Mouse (Mus musculus) myocyte (in vitro differentiated cells): Measurements from ENCODE around the gene Paqr4. TPM values are rescaled to one million over a fixed set of nuclear protein-coding genes. Genes with fewer than 3 reads are reported as not detected.

Experiments
- H3K27me3 ChIP-seq: one replicate; pipeline ENCODE4 v1.6.1; 2011; ENCODE audit not compliant: control insufficient read depth, insufficient read depth, insufficient read length
- H3K36me3 ChIP-seq: one replicate; pipeline ENCODE4 v1.6.1; 2011; ENCODE audit not compliant: control insufficient read depth, insufficient read depth
- H3K4me2 ChIP-seq: one replicate; pipeline ENCODE4 v1.6.1; 2011; ENCODE audit warnings: low read depth, control low read depth
- H3K4me3 ChIP-seq: one replicate; pipeline ENCODE4 v1.5.1; 2011; ENCODE audit warnings: mild to moderate bottlenecking, control low read depth, moderate library complexity
- H3K79me2 ChIP-seq: one replicate; pipeline ENCODE4 v1.6.1; 2011; ENCODE audit not compliant: control insufficient read depth, insufficient read depth
- H3ac ChIP-seq: one replicate; pipeline ENCODE4 v1.6.1; 2011; ENCODE audit not compliant: control insufficient read depth, insufficient read length
- CEBPB ChIP-seq: IDR thresholded peaks from 2 replicates; pipeline ENCODE4 v1.6.1; 2011; ENCODE audit warnings: mild to moderate bottlenecking, moderate library complexity; ENCODE audit not compliant: poor library complexity, insufficient read depth, severe bottlenecking
- E2F4 ChIP-seq: IDR thresholded peaks from one replicate; pipeline ENCODE4 v1.6.1; 2011; ENCODE audit warnings: mild to moderate bottlenecking, control low read depth, moderate library complexity; ENCODE audit not compliant: insufficient read depth
- MAX ChIP-seq: IDR thresholded peaks from one replicate; pipeline ENCODE4 v1.6.1; 2011; ENCODE audit warnings: low read depth, mild to moderate bottlenecking, control low read depth
- MYOD1 ChIP-seq, 3 experiments: IDR thresholded peaks; one replicate each; pipeline ENCODE4 v1.6.1; 2011; ENCODE audit warnings: control low read depth in 2 of 3, low read depth in 2 of 3, mild to moderate bottlenecking in 2 of 3, moderate library complexity in 1 of 3; ENCODE audit not compliant: insufficient read length in 2 of 3, control insufficient read depth in 1 of 3
- MYOG ChIP-seq, 3 experiments: IDR thresholded peaks; one replicate each; pipeline ENCODE4 v1.6.1; 2011; ENCODE audit warnings: control low read depth in 2 of 3, low read depth in 2 of 3, mild to moderate bottlenecking in 2 of 3; ENCODE audit not compliant: insufficient read length in 2 of 3, control insufficient read depth in 1 of 3, insufficient read depth in 1 of 3
- POLR2A ChIP-seq: IDR thresholded peaks from one replicate; pipeline ENCODE4 v1.6.1; 2011; ENCODE audit warnings: low read depth, mild to moderate bottlenecking, control low read depth, moderate library complexity; ENCODE audit not compliant: insufficient read length
- POLR2AphosphoS2 ChIP-seq: IDR thresholded peaks from one replicate; pipeline ENCODE4 v1.6.1; 2011; ENCODE audit warnings: low read depth, control low read depth; ENCODE audit not compliant: insufficient read length
- REST ChIP-seq: IDR thresholded peaks from one replicate; pipeline ENCODE4 v1.6.1; 2011; ENCODE audit warnings: mild to moderate bottlenecking, control low read depth, moderate library complexity; ENCODE audit not compliant: insufficient read depth, insufficient read length
- SRF ChIP-seq: IDR thresholded peaks from one replicate; pipeline ENCODE4 v1.6.1; 2011; ENCODE audit warnings: low read depth; ENCODE audit not compliant: control insufficient read depth, insufficient read length
- TCF12 ChIP-seq: IDR thresholded peaks from one replicate; pipeline ENCODE4 v1.6.1; 2011; ENCODE audit warnings: mild to moderate bottlenecking, control low read depth; ENCODE audit not compliant: poor library complexity, insufficient read depth, severe bottlenecking
- TCF3 ChIP-seq: IDR thresholded peaks from one replicate; pipeline ENCODE4 v1.6.1; 2011; ENCODE audit warnings: low read depth, control low read depth; ENCODE audit not compliant: insufficient read length
- USF1 ChIP-seq: IDR thresholded peaks from one replicate; pipeline ENCODE4 v1.6.1; 2011; ENCODE audit warnings: low read depth, mild to moderate bottlenecking, control low read depth, moderate library complexity
- polyA plus RNA-seq: library from polyadenylated mRNA; unstranded; fragments of >200 nt; fragmentation: generic; extraction: Trizol; gene quantifications from one replicate; pipeline ENCODE4 v1.2.1, GENCODE M21; 2012; ENCODE audit warnings: missing spikeins

Paqr4 gene
- polyA plus RNA-seq, 1 experiment: 15.4 TPM

DNA sequence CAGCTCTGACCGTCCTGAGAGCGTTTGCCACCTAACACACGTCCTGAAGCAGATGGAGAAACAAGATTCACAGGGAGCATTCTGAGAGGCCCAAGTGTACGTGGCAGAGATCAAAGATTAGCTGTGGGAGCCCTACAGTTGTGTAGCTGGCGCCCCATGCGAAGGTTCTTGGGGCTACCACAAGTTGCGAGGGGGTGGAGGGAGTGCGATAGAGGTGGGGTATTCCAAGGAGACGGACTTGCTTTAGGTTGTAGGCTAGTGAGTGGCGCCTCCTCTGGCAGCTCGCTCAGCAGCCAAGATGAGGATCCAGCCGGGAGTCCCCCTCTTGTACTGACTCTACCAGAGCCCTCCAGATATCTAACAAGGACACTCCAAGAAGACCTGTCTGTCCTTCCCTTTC, 5.6 kb upstream of the Paqr4 start:
- Histone ChIP-seq H3K4me2 (no peak overlapping the region), H3K4me3 (no peak overlapping the region)
- TF ChIP-seq POLR2AphosphoS2: no peak
- no peak for TF ChIP-seq MAX
- no peak for TF ChIP-seq MYOG (IDR thresholded peaks at IDR 0.05; ENCODE audit: control insufficient read depth in 1 of 3, insufficient read depth in 1 of 3, insufficient read length in 2 of 3, low read depth in 2 of 3)
- TF ChIP-seq USF1: no peak
- no peak for TF ChIP-seq REST
- no peak for TF ChIP-seq POLR2A
- TF ChIP-seq SRF: no peak
- no peak for TF ChIP-seq E2F4
- no peak for TF ChIP-seq CEBPB
- no peak for TF ChIP-seq TCF12
- no peak for TF ChIP-seq MYOD1 (IDR thresholded peaks at IDR 0.05; ENCODE audit: control insufficient read depth in 1 of 3, insufficient read length in 2 of 3, low read depth in 2 of 3)
- TF ChIP-seq TCF3: no peak

DNA sequence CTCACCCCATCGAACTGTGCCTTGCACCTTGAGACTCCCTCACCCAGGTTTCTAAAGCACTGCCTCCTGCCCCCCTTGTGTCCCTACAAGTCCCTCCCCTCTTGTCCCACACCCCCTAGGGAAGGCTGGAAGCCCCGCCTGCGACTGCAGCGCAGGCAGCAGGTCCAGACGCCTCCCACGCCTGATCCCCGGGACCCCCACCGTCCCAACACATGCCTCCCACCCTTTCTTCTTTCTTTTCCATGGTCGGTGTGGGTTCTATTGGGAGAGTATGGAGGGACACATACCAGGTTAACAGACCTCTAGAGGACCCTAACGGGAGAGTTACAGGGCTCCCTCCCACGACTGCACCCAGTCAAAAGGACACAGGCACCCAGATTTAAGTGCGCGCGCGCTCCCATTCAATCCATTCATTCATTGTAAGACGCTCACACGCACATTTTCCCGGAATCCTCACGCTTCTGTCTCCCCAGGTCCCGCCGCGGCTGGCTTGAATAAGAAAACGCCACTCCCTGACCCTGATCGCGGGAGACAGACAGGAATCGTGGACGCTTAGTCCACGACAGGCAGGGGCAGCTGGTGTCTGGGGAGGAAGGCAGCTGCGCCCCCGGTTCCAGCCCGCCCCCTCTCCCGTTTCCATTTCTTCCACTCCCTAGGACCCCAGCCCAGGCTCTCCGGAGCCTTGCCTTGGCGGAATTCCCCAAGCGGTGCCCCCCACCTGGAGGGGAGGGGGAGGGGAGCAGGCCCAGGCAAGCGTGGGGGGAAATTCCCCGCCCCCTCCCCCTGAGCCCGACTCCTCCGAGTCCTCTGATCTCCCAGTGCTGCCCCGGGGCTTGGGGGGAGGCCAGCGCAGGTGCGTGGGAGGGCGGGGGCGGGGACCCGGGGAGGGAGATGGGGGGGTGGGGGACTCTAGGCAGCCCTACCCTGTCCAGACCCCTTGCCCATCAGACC, 4.9 kb upstream of the Paqr4 start, which contains the start of gene Kremen2:
Gene Kremen2 (minus strand): TSS at position 533 of the 951 bp plus-strand sequence.
- Histone ChIP-seq H3K4me2 (peak within 1 kb of the TSS; percentile 51), H3K36me3 (no peaks in the 10 kb centered on the region), H3K79me2 (no peaks in the 10 kb centered on the region), H3K27me3 (peaks cover 38% of the 10 kb centered on the region), H3ac (no peak within 1 kb of the TSS), H3K4me3 (no peak within 1 kb of the TSS)
- TF ChIP-seq MYOG (IDR thresholded peaks at IDR 0.05; ENCODE audit: control insufficient read depth in 1 of 3, insufficient read depth in 1 of 3, insufficient read length in 2 of 3, low read depth in 2 of 3): peak in 2 of 3 experiments; percentile 63 to 74
- peak; percentile 21 for TF ChIP-seq TCF3
- TF ChIP-seq SRF: no peak
- TF ChIP-seq MAX: no peak
- no peak for TF ChIP-seq CEBPB
- peak in 2 of 3 experiments; percentile 92 to 95 for TF ChIP-seq MYOD1 (IDR thresholded peaks at IDR 0.05; ENCODE audit: control insufficient read depth in 1 of 3, insufficient read length in 2 of 3, low read depth in 2 of 3)
- no peak for TF ChIP-seq E2F4

More for the DNA sequence above, 5.6 kb upstream of the Paqr4 start:
- Histone ChIP-seq H3K79me2 (no peaks in the 10 kb centered on the region), H3K27me3 (peaks cover 38% of the 10 kb centered on the region), H3ac (no peak overlapping the region), H3K36me3 (no peaks in the 10 kb centered on the region)

- H3ac ChIP-seq: no peak overlapping the region
- peaks cover 38% of the 10 kb centered on the region for H3K27me3 ChIP-seq
- no peak for TF ChIP-seq POLR2AphosphoS2
- TF ChIP-seq SRF: no peak
- TF ChIP-seq CEBPB: no peak
- no peak for TF ChIP-seq REST
- TF ChIP-seq MAX: no peak
- no peak for TF ChIP-seq POLR2A
- no peak for TF ChIP-seq E2F4
- no peak for TF ChIP-seq TCF3
- TF ChIP-seq MYOG (IDR thresholded peaks at IDR 0.05; ENCODE audit: control insufficient read depth in 1 of 3, insufficient read depth in 1 of 3, insufficient read length in 2 of 3, low read depth in 2 of 3): no peak
- no peak for TF ChIP-seq USF1
- TF ChIP-seq TCF12: no peak
- TF ChIP-seq MYOD1 (IDR thresholded peaks at IDR 0.05; ENCODE audit: control insufficient read depth in 1 of 3, insufficient read length in 2 of 3, low read depth in 2 of 3): no peak
- H3K4me2 ChIP-seq: no peak overlapping the region
- H3K36me3 ChIP-seq: no peaks in the 10 kb centered on the region
- no peak overlapping the region for H3K4me3 ChIP-seq
- no peaks in the 10 kb centered on the region for H3K79me2 ChIP-seq
Observed at GRCm38 (mm10) chr17:23744651-23745050, 4.0 kb upstream of the Paqr4 start.

DNA sequence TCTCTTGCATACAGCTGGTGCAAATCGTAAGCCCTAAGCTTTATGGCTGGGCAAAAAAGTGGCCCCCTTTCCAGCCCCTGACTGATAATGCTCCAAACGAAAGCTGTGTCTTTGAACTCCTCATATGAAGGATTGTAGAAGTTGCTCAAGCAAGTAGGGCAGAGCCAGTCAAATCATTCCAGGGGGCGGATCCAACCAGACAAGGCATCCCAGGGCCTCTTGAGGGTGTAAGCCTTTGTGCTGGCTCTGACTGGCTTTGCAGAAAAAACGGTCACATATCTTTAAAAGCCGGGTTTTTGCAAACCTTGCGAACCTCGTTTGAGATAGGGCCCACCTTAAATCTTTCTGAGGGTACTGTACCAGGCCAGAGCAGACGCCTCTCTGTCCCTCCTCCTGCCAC, 3.4 kb upstream of the Paqr4 start:
- Histone ChIP-seq H3K27me3 (peaks cover 38% of the 10 kb centered on the region), H3K4me3 (no peak overlapping the region), H3K4me2 (no peak overlapping the region), H3K79me2 (no peaks in the 10 kb centered on the region), H3K36me3 (no peaks in the 10 kb centered on the region), H3ac (no peak overlapping the region)
- TF ChIP-seq MYOG (IDR thresholded peaks at IDR 0.05; ENCODE audit: control insufficient read depth in 1 of 3, insufficient read depth in 1 of 3, insufficient read length in 2 of 3, low read depth in 2 of 3) (no peak), POLR2A (no peak), SRF (no peak), USF1 (no peak), MYOD1 (IDR thresholded peaks at IDR 0.05; ENCODE audit: control insufficient read depth in 1 of 3, insufficient read length in 2 of 3, low read depth in 2 of 3) (no peak), POLR2AphosphoS2 (no peak), CEBPB (no peak), MAX (no peak), TCF12 (no peak)
